Mouse (Mus musculus): Measurements from ENCODE around the gene Dolk.

DNA sequence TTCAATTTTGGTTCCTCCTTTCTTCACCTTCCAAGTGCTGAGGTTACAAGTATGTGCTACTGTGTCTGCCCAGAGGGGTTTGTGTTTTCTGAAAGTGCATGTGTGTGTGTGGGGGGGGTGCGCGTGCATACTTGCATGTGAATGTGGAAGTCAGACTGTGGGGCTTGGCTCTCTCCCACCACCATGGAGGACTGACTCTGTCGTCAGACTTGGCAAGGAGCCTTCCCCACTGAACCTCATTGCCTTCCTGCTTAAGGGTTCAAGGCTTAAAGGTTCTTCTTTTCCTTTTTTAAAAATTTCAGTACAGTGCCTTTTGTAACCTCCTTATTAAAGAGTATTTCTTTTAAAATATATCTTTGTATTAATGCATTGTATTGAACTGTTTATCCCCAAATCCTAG lies 42.7 kb upstream of the Dolk start:
- TF ChIP-seq CTCF (IDR thresholded peaks at IDR 0.05; ENCODE audit: low read depth) = no peak
- no peak for TF ChIP-seq EP300 (IDR thresholded peaks at IDR 0.05; ENCODE audit: low read depth)
